Mouse (Mus musculus) CH12.LX (cell line): ENCODE measurements around the gene Mical3. TPM values are rescaled to one million over a fixed set of nuclear protein-coding genes. Genes with fewer than 3 reads are reported as not detected.

Experiments
- DNase-seq: peaks from one replicate; pipeline ENCODE4 v3.0.0-alpha.2; 2013; ENCODE audit errors: extremely low read depth
- H3K27ac ChIP-seq: 2 replicates; pipeline ENCODE4 v1.5.1; 2012; ENCODE audit warnings: low read depth, mild to moderate bottlenecking, control low read depth, moderate library complexity; ENCODE audit not compliant: insufficient read depth
- H3K27me3 ChIP-seq: replicated peaks from 2 replicates; pipeline ENCODE3; 2012; ENCODE audit warnings: inconsistent platforms
- H3K36me3 ChIP-seq, 2 experiments: replicated peaks in 1 of 2; 2 replicates each; pipeline versions ENCODE3 to v1.6.1; 2012; ENCODE audit warnings: inconsistent platforms in 1 of 2, low read length in 1 of 2, mild to moderate bottlenecking in 1 of 2, mixed read lengths in 1 of 2, moderate library complexity in 1 of 2; ENCODE audit not compliant: control insufficient read depth in 1 of 2, insufficient read depth in 1 of 2
- H3K4me1 ChIP-seq, 2 experiments: 2 replicates each; pipeline ENCODE4 v1.6.1; 2012; ENCODE audit warnings: inconsistent platforms in 1 of 2, moderate library complexity in 1 of 2; ENCODE audit not compliant: insufficient read depth in 2 of 2, control insufficient read depth in 1 of 2
- H3K4me2 ChIP-seq: 2 replicates; pipeline ENCODE4 v1.6.1; 2012; ENCODE audit warnings: low read depth, mild to moderate bottlenecking, control low read depth; ENCODE audit not compliant: poor library complexity, insufficient read depth, severe bottlenecking
- H3K4me3 ChIP-seq, 3 experiments: fragments of 150-350 bp in 1 of 3; sonication (generic) in 1 of 3; replicated peaks in 1 of 3; 2 replicates each; pipeline versions ENCODE3 to v1.5.1; 2011 to 2012; ENCODE audit warnings: low read depth in 2 of 3, low read length in 2 of 3, mild to moderate bottlenecking in 2 of 3, moderate library complexity in 2 of 3, control low read depth in 1 of 3, improper control_type of control experiment in 1 of 3, inconsistent platforms in 1 of 3, mixed read lengths in 1 of 3; ENCODE audit not compliant: poor library complexity in 1 of 3
- H3K79me2 ChIP-seq: replicated peaks from 2 replicates; pipeline ENCODE4 v1.6.1; 2012; ENCODE audit warnings: mild to moderate bottlenecking, moderate library complexity; ENCODE audit not compliant: control insufficient read depth, poor library complexity, insufficient read depth, severe bottlenecking; ENCODE audit errors: extremely low read depth
- H3K9ac ChIP-seq: 2 replicates; pipeline ENCODE4 v1.6.1; 2012; ENCODE audit warnings: low read depth, mild to moderate bottlenecking, control low read depth, moderate library complexity; ENCODE audit not compliant: insufficient read depth
- H3K9me3 ChIP-seq: replicated peaks from 2 replicates; pipeline ENCODE3; 2012; ENCODE audit warnings: low read length, inconsistent platforms, mixed read lengths
- BHLHE40 ChIP-seq: IDR thresholded peaks from 2 replicates; pipeline ENCODE4 v1.6.1; 2011; ENCODE audit warnings: mild to moderate bottlenecking, low read depth, low read length, improper control_type of control experiment
- CHD1 ChIP-seq: IDR thresholded peaks from 2 replicates; pipeline ENCODE4 v1.6.1; 2012; ENCODE audit warnings: low read depth, low read length, improper control_type of control experiment, inconsistent platforms
- E2F4 ChIP-seq: IDR thresholded peaks from 2 replicates; pipeline ENCODE4 v1.6.1; 2011; ENCODE audit warnings: low read depth, low read length, improper control_type of control experiment; ENCODE audit not compliant: insufficient replicate concordance
- EP300 ChIP-seq: IDR thresholded peaks from 2 replicates; pipeline ENCODE4 v1.6.1; 2011; ENCODE audit warnings: low read length, improper control_type of control experiment
- ETS1 ChIP-seq: conservative IDR thresholded peaks from 2 replicates; pipeline ENCODE4 v1.6.1; 2012; ENCODE audit warnings: low read depth, mild to moderate bottlenecking, inconsistent platforms, low read length, improper control_type of control experiment, moderate library complexity
- GABPA ChIP-seq: IDR thresholded peaks from 2 replicates; pipeline ENCODE4 v1.6.1; 2012; ENCODE audit warnings: low read depth, low read length, improper control_type of control experiment, inconsistent platforms; ENCODE audit not compliant: insufficient replicate concordance
- HCFC1 ChIP-seq: IDR thresholded peaks from 2 replicates; pipeline ENCODE4 v1.6.1; 2012; ENCODE audit warnings: low read depth, mild to moderate bottlenecking, inconsistent platforms, low read length, improper control_type of control experiment
- JUN ChIP-seq: IDR thresholded peaks from 2 replicates; pipeline ENCODE4 v1.6.1; 2011; ENCODE audit warnings: low read depth, mild to moderate bottlenecking, low read length, improper control_type of control experiment, moderate library complexity; ENCODE audit not compliant: insufficient read depth
- MAFK ChIP-seq: IDR thresholded peaks from 2 replicates; pipeline ENCODE4 v1.6.1; 2011; ENCODE audit warnings: low read length, improper control_type of control experiment; ENCODE audit not compliant: insufficient replicate concordance
- MAX ChIP-seq: IDR thresholded peaks from 2 replicates; pipeline ENCODE4 v1.6.1; 2011; ENCODE audit warnings: low read length, improper control_type of control experiment
- MAZ ChIP-seq: IDR thresholded peaks from 2 replicates; pipeline ENCODE4 v1.6.1; 2012; ENCODE audit warnings: low read depth, mild to moderate bottlenecking, inconsistent platforms, low read length, improper control_type of control experiment, moderate library complexity
- PAX5 ChIP-seq: IDR thresholded peaks from 2 replicates; pipeline ENCODE4 v1.6.1; 2012; ENCODE audit warnings: low read length, inconsistent platforms, mixed read lengths
- POLR2AphosphoS2 ChIP-seq: IDR thresholded peaks from 2 replicates; pipeline ENCODE4 v1.6.1; 2011; ENCODE audit warnings: low read depth, low read length, improper control_type of control experiment
- RAD21 ChIP-seq: IDR thresholded peaks from 2 replicates; pipeline ENCODE4 v1.6.1; 2011; ENCODE audit warnings: low read depth, mild to moderate bottlenecking, low read length, improper control_type of control experiment, moderate library complexity
- TBP ChIP-seq: conservative IDR thresholded peaks from 2 replicates; pipeline ENCODE4 v1.6.1; 2011; ENCODE audit warnings: low read depth, low read length, improper control_type of control experiment
- UBTF ChIP-seq: IDR thresholded peaks from 2 replicates; pipeline ENCODE4 v1.6.1; 2012; ENCODE audit warnings: low read depth, mild to moderate bottlenecking, inconsistent platforms, low read length, improper control_type of control experiment, moderate library complexity
- USF1 ChIP-seq: IDR thresholded peaks from 2 replicates; pipeline ENCODE4 v1.6.1; 2014; ENCODE audit warnings: low read depth, mild to moderate bottlenecking, inconsistent platforms, low read length, improper control_type of control experiment
- dilution Hi-C: fragments of 300-500 bp; cut with MboI; formaldehyde crosslinking; loops from 2 replicates; pipeline ENCODE4 v1.14.3; 2020; ENCODE audit warnings: low sequenced_read_pairs; ENCODE audit not compliant: extremely low pct_unique_long_range_greater_than_20kb, extremely low pct_ligation_motif_present
- in situ Hi-C: fragments of 300-500 bp; cut with MboI; formaldehyde crosslinking; loops from 3 replicates; pipeline ENCODE4 v1.14.3; 2019; ENCODE audit warnings: low sequenced_read_pairs, low pct_ligation_motif_present, low pct_unique_long_range_greater_than_20kb, mixed read lengths
- polyA plus RNA-seq: library from polyadenylated mRNA; unstranded; fragments of >175 nt; gene quantifications from 2 replicates; pipeline ENCODE4 v1.2.1, GENCODE M21; 2012; ENCODE audit warnings: low read depth; ENCODE audit not compliant: insufficient read length
- total RNA-seq, 2 experiments: library from RNA; depleted of rRNA; stranded (reverse); fragments of 300-350 nt in 1 of 2; fragments of >200 nt in 1 of 2; gene quantifications; 2 replicates each; pipeline ENCODE4 v1.2.3; 2012 to 2014

Gene Mical3
- total and polyA plus RNA-seq, 3 experiments: 10.2 to 56.3 (median 26.8) TPM

GRCm38 (mm10) chr6:121028514-121028913 is 102.3 kb downstream of the Mical3 start:
- no peak overlapping the region for H3K27ac ChIP-seq
- no peak overlapping the region for H3K9ac ChIP-seq
- H3K4me3 ChIP-seq: no peak overlapping the region
- H3K79me2 ChIP-seq: no peaks in the 10 kb centered on the region
- H3K27me3 ChIP-seq: no peaks in the 10 kb centered on the region
- no peak overlapping the region for H3K4me2 ChIP-seq
- H3K36me3 ChIP-seq: peaks cover 65 to 98% of the 10 kb centered on the region in 2 experiments
- TF ChIP-seq HCFC1 (no peak), ETS1 (no peak), MAZ (no peak), POLR2AphosphoS2 (no peak), TBP (no peak), BHLHE40 (no peak), MAFK (no peak), RAD21 (no peak), UBTF (no peak), MAX (no peak), USF1 (no peak)
- TF ChIP-seq, all 38 proteins: peak for 0
- Histone ChIP-seq H3K9me3 (peaks cover 11% of the 10 kb centered on the region), H3K4me1 (peaks cover 0 to 32% of the 10 kb centered on the region in 2 experiments; a peak in 2 of 4 replicates)
- dilution Hi-C loops (no loop called here), in situ Hi-C loops (no loop called here)
- DNase-seq: no peak

GRCm38 (mm10) chr6:121027314-121027713 is 103.5 kb downstream of the Mical3 start:
- Histone ChIP-seq H3K27ac (no peak overlapping the region), H3K27me3 (no peaks in the 10 kb centered on the region), H3K4me2 (no peak overlapping the region), H3K4me1 (peaks cover 0 to 24% of the 10 kb centered on the region in 2 experiments; a peak in 2 of 4 replicates), H3K4me3 (no peak overlapping the region), H3K79me2 (no peaks in the 10 kb centered on the region), H3K9ac (no peak overlapping the region), H3K9me3 (peaks cover 3% of the 10 kb centered on the region), H3K36me3 (peaks cover 61 to 98% of the 10 kb centered on the region in 2 experiments)
- in situ Hi-C loops: no loop called here
- dilution Hi-C loops: no loop called here
- no peak for DNase-seq
- TF ChIP-seq PAX5 (no peak), EP300 (no peak), GABPA (no peak), BHLHE40 (no peak), E2F4 (no peak), MAZ (no peak), JUN (no peak), CHD1 (no peak), POLR2AphosphoS2 (no peak)
